Mouse (Mus musculus) right cerebral cortex, postnatal 4 days (tissue): ENCODE measurements at regions not wholly inside any gene's neighbourhood (a gene's known extent, or its start where the extent isn't known, plus 50 kb on each side); places are given as distances from the start of the nearest gene placed in this dataset.

Experiments used
- DNase-seq: peaks from one replicate; pipeline ENCODE4 v3.0.0-alpha.2; 2022

DNA sequence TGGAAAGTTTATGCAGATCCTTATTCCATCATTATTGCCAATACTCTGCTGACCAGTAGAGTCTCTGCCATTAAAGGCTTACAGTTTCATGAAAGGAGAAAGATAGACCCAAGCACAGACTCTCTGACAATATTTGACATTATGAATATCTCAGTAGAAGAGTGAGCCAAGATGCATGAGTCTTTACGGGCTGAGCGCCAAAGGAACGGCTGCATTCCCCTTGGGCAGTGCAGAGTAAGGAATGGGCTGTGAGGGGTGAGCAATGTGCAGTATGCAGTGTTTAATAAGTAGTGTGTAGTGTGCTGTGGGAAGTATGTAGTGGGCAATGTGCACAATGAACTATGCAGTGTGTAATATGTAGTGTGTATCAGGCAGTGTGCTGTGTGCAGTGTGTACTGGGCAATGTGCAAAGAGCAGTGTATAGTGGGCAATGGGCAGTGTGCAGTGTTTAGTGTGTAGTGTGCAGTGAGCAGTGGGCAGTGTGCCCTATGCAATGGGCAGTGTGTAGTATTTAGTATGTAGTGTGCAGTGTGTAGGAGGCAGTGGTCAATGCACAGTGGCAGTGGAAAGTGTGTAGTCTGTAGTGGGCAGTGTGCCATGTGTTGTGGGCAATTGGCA is 671.8 kb downstream of the 5730522E02Rik start:
- DNase-seq: peak; percentile 10

DNA sequence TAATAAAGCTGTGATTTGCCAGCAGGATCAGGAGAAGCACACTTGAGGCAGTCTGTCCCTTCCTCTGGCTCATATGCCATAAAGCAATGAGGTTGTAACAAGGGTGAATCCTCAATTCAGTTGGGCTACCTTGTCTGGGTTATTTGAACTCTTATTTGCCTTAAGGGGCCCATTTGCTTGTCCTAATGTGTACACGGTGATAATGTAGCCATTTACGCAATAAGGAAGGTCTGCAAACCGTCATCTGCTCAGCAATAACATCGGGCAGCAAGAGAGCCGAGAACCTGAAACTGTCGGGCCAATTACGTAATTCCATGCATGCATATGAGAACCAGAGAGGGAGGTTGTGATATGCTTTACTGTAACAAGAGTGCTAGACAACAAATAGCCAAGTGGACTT is 674.5 kb downstream of the 5730522E02Rik start:
- no peak for DNase-seq

DNA sequence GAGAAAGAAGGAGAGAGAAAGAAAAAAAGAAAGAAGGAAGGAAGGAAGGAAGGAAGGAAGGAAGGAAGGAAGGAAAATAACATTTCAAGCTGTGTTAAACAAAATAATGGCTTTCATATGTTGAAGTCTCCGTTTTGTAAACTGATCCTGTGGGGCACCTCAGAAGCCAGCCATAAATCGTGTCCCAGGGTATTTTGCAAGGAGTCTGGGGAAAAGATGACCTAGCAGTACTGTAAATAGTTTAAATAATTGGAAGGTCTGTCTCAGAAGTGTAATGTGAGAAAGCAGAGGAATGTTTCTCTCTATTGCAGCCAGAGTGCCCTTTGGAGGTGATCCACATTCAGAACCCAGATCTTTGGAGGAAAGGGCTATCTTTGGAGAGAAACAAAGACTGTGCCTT is 677.5 kb downstream of the 5730522E02Rik start:
- no peak for DNase-seq

DNA sequence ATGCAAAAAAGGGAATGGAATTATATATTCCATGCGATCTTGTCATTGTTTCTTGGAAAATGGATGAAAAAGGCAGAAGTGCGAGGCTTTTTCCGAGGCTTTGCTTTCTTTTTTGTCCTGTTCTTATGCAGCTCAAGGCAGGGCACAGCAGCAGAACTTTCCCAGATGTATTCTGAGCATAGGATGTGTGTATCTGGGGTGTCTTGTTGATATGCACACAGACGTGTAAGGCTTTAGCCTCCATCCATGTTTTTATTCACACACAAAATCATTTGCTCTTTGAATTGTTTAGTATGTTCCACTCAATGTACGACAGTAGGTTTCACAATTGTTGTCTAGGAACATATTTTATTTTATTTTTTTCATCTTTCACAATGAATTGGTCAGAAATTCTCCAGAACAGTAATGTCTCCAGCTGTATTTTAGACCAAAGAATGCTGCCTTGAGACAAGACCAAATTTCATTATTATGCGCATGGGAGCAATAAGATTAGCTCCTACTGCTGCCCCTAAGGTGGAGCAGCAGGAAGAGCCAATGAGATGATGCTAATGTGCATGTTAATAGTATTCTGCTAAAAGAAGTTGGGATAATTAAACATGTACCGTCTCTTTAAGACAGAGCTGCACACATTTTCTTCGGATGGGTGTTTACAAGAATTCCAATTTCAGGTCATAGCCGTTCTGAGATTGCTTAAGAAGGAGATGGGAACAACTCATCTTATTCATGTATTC is 678.7 kb downstream of the 5730522E02Rik start:
- DNase-seq: no peak

DNA sequence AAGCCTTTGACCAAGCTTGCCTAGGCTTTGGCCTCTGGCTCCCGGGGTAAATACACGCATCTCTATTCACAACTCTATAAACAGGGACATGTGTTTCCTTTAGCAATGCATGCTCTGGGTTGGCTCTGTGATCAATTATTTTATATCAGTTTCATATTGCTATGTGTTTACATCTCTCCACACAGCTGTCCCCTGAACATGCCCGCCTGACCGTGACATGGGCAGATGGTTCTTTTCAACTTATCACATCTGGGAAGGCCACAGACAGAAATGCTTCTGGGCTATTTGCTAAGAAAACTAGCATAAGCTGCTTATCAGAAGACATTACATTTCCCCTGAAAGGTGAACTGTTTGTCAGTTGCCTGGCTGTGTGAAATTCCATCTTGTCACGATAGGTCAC is 682.5 kb downstream of the 5730522E02Rik start:
- no peak for DNase-seq

DNA sequence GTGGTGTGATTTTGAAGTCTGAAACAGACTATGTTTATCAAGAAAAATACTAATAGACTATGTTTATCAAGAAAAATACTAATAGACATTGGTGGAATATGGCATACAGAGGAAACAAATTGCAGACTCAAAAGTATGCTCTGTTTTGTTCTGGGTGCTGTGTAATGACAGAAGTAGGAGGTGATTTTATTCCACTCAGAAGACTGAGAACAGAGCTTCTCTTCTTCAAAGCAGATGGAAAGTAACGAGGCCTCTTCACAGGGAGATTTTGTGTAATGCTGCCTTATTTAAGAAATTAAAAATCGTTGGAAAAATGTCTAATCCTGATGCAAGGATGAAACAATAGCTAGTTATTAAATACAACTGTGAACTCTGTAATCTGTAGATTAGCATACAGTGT is 691.7 kb downstream of the 5730522E02Rik start:
- no peak for DNase-seq

DNA sequence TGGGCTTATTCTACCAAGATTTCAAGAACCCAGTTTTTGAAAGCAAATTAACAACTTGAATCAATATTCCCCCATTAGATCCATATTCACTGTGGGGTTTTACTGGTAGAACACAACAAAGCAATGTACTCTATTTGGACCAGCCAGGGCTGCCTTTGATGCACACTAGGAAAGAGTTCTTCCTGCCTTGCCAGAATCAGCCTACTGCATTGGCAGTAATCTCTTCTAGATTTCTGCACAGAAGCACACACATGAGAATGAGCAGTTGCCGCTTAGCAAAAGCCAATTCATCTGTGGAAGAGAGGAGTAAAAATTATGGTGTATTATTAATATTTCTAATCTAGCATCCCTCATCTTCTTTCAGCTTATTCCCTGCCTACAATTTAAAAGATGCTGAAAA is 692.4 kb downstream of the 5730522E02Rik start:
- no peak for DNase-seq

DNA sequence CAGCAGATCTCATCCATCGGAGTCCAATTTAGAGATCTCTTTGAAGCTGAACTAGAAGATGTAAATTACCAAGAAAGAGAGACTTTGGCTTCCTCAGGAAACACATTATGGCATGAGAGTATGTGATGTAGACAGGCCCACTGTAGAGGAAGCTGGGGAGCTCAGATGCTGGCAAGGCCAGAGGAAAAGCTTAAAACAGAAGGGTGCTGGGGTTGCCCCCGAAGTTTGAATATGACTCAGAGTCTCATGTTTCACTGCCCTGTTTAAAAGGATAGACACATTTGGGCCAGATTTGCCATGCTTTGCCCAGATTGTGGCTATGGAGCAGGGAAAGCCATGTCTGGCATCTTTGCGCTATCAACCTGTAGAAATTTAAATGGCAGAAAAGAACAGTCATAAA is 705.1 kb downstream of the 5730522E02Rik start:
- DNase-seq: no peak

DNA sequence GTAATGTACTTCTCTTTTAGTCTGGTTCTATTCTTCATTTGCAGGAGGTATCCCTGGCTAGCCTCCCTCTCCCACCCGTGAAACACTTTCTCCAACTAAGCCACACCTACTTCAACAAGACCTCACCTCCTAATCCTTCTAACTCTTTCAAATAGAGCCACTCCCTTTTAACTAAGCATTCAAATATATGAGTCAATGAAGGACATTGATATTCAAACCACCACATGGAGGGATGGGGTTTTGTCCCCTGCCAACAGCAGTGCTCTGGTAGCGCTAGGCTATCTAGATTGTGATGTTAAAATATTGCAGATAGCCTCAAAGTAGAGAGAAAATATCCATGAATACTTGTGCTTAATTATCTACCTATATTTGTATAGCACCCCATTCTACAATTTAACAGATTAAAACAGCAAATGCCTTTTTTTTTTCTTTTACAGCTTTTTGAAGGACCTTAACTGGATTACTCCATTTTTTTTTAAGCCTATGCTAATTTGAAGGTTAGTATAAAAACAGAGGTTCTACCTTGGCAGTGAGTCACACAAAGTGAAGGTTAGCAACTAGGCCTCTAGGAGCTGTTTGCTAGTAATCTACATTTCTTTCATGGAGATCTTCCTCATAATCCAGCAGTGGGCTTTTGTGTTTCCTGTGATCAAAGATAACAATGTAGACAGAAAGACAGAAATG is 736.7 kb downstream of the 5730522E02Rik start:
- no peak for DNase-seq

DNA sequence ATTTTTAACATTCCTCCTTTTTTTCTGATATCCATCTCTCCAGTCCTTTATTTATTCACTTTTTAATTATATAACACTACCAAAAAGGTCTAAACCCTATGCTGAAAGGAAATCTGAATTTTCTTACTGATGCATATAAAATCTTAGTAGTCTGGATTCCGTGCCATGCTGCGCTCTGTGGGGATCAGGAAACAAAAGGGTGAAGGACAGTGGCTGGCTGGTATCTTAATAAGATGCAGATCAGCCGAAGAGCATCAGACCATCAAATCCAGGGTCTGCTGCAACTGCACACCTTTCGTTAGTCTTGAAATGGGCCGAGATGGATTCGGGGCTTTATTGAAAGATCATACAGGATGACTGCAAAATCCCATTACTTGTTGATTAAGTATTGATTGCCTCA is 740.7 kb downstream of the 5730522E02Rik start:
- DNase-seq: no peak

DNA sequence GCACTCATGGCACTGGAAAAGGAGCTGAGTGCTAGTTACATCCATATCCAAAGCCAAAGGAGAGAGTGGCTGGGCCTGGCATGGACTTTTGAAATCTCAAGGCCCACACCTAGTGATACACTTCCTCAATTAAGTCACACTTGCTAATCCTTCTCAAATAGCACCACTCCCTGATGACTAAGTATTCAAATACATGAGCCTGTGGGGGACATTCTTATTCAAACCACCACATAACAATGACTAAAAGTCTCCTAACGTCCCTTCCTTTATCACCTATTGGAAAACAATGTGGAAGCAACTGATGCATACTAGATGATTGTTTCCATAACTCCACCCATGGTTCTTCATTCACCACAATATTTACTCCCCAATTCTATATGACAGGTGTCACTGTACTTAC is 773.4 kb downstream of the 5730522E02Rik start:
- no peak for DNase-seq

DNA sequence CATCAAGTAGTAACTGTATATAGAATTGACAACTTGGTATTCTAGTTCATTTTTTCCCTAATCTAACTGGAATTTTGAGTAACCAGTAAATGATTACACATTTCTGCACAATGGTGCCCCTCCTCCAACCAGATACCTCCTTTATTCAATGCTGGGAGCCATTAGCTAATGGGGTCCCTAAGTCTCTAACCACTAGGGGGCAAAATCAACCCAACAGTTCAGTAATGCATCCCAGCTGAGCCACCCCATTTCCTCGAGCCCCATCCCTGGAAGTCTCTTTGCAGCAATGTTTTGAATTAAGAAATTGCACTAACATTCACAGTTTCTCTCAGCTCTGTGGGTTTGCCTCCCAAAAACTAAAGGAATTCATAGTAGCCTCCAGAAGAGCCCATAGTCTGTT is 774.9 kb downstream of the 5730522E02Rik start:
- DNase-seq: no peak

DNA sequence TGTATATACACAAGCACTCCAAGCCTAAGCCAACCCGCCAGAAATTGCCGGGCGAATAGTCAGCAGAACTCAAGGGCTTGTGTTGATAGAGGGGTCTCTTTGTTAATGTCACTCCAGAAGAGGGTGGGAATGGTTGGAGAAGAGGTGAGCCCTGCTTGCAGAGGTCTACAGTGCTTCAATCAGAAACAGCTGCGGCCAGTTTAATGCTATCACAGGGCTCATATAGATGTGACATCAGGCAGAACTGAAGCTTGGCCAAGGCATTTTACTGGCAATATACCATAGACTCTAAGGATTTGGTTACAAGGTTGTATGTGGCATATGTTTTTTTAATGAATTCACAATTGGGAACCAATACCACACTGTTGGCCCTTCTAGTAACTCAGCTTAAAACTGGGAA is 787.4 kb downstream of the 5730522E02Rik start:
- no peak for DNase-seq

DNA sequence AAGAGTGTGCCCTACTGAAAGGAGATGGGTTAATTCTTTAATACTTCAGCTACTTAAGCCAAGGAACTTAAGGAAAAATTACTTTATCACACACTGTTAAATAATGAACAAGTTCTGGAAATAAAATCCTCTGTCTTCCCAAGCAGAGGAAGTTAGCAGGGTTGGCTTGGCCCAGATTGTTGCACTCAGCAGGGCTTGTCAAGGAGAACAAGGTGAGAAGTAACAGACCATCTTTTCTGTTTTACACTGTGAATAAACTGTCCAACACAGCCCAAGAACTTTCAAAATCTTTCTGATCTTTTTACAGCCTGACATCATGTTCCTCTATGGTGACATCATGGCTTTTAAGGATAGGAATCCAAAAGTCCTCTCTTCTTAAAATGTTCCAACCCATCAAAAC is 789.1 kb downstream of the 5730522E02Rik start:
- no peak for DNase-seq

DNA sequence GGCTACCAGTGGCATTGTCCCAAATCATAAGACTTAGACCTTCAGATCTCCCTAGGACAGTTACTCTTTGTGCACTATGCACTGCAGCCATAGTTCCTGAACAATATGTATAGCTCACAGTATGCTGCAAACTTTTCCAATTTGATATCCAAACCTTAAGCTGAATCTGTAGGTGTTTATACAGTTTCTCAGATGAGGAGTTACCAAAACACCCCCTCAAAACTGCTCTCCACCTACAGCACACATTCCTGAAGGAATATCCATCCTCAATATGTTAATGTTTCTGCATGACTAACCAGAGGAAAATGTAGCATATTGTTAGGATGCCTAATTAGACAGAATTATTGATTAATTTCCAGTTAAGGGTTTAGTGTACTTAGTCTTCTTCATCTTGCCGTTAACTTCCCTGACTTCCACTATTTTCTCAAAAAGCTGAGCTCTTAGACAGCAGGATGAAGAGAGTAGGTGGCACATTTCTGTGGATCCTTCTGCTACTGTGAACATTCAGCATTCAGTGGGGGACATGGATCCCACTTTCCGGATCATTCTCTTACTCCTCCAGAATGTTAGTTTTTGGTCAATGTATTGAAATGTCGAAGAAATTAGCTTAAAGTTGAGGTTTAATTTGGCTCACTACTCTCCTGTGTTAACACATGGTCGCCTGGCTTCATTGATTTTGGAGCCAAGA is 800.0 kb downstream of the 5730522E02Rik start:
- no peak for DNase-seq

DNA sequence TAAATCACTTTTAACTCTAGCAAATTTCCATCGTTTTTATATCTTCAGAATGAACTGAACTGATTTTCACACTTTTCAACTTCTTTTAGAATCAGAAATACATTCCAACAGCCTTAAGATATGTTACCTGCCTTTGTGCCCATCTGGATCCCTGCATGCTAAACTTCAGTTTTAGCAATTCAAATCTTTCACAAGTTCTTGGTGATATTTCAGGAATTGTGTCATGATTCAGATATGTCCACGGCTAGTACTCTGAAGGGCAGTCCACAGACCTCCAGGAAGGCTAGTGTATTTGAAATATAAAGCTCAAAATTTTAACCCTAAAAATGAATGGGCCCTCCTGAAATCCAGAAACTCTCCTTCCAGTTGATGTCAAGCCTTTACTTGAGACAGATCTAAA is 818.9 kb downstream of the 5730522E02Rik start:
- DNase-seq: no peak

DNA sequence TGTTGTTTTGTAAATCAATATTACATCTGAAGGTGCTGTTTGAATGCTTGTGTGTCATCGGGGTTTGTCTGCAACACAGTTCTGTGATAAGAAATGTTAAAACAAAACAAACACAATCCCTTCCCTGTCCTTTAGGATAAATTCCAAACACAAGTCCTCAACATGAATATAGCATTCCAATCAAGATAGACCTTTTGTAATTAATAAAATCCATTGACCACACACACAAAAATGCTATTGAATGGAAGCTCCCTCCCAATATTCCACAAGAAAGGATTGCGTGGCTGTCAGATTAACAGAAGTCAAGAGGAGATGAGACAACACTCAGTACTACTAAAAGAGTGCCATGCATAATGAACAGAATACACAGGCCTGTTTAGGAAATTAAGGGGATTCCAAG is 843.5 kb downstream of the 5730522E02Rik start:
- DNase-seq: no peak

DNA sequence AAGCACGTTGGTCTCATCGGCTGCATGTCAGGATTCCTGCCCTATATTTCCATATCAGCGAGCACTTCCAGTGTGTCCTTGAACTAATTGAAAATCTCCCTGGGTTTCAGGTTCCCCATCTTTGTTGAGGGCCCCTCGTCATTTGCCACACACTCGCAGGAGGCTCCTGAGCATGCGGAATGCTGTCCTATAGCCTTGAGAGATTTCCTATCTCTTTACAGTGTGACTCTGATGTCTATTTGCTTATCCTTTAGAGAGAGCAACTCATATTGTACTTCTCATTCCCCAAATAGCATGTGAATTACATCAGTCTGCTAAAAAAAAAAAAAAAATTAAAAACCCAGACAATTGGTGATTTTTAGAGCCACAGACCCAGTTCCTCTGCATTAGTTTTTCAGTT is 845.1 kb downstream of the 5730522E02Rik start:
- no peak for DNase-seq

DNA sequence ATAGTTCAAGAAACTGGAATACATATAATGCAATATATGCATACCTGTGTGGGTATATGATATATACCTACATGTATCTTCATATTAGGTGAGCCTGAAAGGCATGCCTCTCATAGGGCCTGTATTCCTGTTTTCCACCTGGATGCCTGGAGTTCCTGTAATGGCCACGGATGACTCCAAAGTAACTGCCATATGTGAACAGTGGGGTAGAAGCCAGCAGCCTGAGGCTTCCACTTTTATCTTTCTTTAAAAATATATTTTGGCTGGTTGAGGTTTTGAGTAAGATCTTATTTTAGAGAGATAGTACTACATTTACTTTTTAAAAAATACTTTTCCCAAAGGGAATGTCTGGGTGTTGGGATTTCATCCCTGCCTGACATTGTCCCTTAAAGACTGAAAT is 850.8 kb downstream of the 5730522E02Rik start:
- no peak for DNase-seq

DNA sequence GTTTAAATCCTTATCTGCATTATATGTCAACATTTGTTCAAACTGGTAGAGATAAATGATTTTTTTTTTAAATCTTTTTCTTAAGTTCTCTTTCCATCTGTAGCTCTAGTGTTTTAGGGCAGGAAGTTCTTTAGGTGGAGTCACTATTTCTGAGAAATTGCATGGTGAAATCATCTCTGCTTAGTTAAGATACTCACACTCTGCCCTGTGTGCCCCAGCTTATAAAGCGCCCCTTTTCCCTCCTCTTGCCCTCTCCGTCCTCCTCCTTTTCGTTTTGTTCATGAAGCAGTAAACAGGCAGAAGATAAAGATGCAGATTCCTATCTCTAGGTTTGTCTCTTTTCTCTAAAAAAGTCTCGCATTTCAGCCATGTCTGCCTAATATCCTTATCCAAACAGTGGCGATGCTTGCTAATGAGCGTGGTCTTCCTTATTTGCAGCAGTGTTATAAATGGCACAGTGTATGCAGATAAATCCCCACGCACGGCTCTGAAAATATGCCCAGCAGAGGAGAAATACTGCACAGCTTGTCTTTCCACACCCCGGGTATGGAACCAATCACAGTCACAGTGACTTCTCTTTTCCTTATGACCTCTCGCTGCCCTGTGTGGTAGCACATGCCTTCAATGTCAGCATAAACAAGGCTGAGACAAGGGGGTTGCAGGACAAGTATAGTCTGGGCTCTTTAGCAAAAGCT is 852.7 kb downstream of the 5730522E02Rik start:
- no peak for DNase-seq

DNA sequence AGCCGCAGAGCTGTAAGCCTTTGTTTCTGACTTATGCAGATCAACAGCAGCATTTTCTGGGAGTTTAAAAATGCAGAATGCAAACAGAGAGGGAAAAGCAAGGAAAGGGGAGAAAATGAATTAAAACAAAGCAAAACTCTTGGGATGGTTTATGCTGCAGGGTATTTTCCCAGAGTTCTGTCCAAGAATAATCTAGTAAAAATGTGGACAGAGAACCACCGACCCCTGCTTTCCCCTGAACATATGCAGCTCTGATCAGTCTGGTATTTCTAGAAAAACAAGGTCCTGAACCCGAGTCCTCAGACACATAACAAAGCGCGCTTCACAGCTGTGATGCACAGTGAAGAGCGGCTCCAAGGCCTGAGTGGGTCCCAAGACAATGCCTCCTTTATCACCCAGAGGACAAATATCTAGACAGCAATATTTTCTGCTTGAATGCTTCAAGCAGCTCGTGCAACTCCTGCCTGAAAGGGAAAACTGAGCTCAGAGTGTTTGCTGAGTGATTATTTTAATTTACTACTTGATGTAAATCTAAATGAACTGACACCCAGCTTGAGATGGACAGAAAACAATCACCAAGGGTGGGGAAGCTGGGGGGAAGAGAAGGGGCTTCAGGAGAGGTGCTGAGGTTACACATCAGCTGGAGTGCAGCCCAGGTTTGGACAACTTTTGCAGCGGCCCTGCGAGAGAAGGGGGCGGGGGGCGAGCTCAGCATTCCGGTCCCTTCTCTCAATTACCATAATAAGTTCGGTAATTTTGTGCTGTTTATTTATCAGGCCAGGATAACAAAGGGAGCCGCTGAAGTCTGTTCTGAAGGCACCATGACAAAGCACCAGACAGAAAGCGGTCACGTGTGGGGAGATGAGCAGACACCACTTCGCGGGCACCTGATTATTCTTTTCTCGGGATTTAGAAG is 853.6 kb downstream of the 5730522E02Rik start:
- peak; percentile 33 for DNase-seq

DNA sequence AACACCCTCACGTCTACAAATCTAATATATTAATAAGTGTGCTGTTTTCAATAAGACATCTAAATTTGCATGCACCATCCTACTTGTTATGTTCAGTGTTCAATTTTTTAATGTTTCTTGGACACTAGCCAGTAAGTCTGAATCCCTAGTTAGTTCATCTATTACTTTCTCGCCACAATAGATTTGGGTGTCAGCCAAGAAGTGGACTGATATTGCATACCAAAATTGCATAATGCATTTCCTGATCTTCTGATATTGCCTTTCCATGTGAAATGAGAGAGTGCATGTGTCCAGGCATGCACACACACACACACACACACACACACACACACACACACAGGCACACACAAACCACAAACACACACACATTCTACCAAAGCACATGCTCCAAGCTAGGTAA is 874.9 kb downstream of the 5730522E02Rik start:
- DNase-seq: no peak
